Mouse (Mus musculus) small intestine, adult 2 months (tissue): ENCODE measurements around the gene Ddr1.

ENCODE experiments used
- CTCF ChIP-seq: fragments of 200-500 bp; IDR thresholded peaks from 2 replicates; pipeline ENCODE4 v1.5.1; 2012; ENCODE audit warnings: low read depth, mild to moderate bottlenecking, control low read depth, inconsistent platforms, low read length, moderate library complexity, mixed read lengths; ENCODE audit not compliant: insufficient replicate concordance, insufficient read length; ENCODE audit errors: extremely low read depth
- POLR2A ChIP-seq: fragments of 200-500 bp; IDR thresholded peaks from 2 replicates; pipeline ENCODE4 v1.6.1; 2012; ENCODE audit warnings: low read depth, mild to moderate bottlenecking, control low read depth, inconsistent platforms, low read length, moderate library complexity

- TF ChIP-seq CTCF, result no peak
- no peak for TF ChIP-seq POLR2A
Observed at GRCm38 (mm10) chr17:35716114-35716513, 11.7 kb upstream of the Ddr1 start.
